Mouse (Mus musculus): ENCODE measurements at regions not wholly inside any gene's neighbourhood (a gene's known extent, or its start where the extent isn't known, plus 50 kb on each side); places are given as distances from the start of the nearest gene placed in this dataset.

DNA sequence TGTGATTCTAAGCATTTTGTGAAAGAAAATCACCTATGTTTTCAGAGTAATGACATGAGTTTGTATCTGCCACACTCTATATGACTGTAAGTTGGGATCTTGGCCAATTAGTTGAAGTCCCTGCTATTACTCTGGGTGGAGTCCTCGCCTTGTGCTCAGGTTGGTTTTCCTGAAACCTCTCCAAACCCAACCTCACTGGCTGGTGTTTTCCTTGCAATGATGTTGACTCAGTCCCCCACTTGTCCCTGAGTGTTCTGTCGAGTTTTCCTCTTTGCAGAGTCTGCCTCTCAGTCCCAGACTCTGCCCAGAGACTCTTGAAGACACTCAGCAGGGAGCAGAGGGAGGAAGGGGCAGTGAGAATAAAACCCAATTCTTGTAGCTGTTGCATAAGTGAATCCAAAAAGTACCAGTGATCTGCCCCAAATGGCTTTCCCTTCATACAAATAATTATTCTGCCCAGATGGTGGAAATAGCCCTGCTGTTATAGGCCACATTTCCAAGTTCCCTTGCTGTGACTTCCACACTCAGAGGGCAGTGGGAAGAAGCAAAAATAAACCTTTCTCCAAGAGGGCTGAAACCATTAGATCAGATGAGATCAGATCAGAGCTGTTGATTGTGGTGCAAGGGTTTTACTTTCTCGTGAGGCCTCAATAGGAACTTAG lies 694.3 kb downstream of the Hs3st4 start:
- peak; percentile 76 for DNase-seq

DNA sequence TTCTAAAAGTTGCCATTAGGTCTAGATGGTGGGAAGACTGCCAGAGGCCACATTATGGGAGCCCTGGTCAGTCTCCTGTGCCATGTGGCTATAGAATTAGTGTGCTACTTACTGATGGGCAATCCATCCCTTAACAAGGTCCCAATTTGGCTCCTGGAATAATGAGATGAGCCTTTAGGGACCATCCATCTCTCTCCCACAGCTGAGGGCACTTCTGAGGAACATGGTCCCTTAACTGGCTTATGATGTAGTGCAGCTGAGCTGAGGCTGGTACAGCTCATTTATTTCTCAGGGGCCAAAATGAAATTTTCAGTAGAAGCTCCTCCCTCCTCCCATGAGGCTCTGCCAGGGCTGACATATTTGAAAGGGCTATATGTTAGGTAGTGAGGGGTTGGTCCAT lies 697.9 kb downstream of the Hs3st4 start:
- no peak for DNase-seq

DNA sequence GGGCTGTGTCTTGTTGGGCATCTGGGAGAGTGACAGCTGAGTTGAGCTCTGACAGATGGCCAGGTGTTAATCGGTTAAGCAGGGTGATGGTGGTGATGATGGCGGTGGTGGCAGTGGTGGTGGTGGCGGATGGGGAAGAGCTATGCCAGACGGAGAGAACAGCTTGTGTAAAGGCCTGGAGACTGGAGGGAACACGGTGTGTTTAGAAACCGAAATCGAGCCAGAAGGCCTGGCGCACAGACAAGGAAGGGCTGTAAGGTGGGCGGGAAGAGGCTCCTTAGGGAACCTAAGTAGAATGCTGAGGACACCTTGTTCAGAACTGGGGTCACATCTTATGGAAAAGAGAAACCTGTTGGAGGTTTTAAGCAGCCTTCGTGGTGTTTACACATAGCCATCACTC lies 698.5 kb downstream of the Hs3st4 start:
- DNase-seq = peak; percentile 58

DNA sequence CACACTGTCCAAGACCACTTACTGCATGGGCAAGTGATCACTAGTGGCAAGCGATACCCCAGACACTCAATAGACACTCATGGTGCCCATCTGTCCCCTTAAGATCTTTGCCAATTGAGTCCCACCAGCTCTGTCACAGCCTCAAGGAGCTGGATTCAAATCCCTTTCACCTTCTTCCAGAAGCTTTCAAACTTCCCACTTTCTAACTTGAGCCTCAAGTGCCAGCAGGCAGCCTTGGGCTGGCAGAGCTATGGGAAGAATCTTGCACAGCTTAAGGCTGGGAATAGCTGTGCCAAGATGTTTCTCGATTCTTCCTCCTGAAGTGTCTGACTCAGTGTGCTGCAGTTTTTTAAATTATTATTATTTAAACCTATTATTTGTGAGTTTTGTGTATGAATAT lies 699.2 kb downstream of the Hs3st4 start:
- DNase-seq = no peak

DNA sequence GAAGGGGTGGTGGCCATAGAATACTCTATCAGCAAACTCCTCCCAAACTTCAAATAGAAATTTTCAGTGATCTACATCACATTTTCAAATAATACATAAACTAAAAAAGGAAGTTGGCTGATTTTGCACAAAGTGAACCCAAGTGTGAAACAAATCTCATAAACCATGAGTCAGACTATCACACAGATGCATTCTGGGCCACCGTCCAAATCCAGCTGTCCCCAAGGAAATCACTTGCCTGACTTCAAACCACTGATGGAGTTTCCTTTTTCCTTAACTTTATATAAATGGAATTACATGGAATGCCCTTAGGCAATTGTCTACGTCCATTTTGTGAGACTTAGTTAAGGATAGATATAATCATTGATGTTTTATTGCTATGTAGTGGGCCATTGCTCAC lies 702.8 kb downstream of the Hs3st4 start:
- no peak for DNase-seq

DNA sequence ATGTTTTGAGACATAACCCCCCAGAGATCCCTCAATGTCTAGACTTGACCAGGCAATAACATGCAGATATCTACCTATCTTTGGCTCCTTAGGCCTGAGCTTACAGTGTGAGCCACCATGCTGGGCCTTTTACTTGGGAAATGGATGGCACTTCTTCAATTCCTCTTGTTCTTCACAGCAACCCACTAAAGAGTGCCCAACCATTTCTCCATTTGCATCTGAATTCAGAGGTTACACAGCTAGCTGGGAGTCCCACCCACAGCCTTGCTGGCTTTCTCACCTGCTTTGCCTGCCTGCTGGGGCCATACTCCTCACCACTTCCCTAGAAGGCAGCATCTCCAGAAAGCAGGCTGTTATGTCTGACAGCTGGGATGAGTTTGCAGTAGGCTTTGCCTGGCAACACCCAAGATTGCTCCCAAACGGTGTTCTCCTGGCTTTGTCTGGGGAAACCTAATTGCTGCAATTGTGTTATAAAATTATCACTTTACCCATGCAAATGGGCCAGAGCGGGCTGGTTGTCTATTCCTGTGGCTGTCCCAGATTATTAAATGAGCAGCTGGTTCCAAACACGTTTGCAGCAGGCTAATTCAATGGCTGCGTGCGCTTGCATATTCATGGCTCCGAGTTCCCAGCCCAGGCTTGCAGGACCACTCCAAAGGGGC lies 721.6 kb downstream of the Hs3st4 start:
- DNase-seq = no peak

DNA sequence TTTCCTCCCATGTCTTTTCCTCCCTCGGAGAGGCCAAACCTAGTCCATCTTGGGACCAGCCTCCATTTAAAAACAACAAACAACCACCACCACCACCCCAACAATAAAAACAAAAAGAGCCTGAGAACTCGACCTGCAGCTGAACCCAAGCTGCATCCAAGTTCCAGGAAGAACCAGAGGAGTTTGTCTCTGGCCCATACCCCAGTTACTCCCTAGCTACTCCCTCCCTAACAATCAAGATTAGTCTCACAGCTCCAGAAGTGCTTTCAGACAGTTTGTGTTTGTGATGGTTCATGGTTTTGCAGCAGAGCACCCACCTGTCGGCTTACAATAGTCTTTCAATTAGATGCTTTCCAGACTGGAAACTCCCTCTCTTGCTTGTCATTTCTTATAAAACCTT lies 724.5 kb downstream of the Hs3st4 start:
- no peak for DNase-seq

DNA sequence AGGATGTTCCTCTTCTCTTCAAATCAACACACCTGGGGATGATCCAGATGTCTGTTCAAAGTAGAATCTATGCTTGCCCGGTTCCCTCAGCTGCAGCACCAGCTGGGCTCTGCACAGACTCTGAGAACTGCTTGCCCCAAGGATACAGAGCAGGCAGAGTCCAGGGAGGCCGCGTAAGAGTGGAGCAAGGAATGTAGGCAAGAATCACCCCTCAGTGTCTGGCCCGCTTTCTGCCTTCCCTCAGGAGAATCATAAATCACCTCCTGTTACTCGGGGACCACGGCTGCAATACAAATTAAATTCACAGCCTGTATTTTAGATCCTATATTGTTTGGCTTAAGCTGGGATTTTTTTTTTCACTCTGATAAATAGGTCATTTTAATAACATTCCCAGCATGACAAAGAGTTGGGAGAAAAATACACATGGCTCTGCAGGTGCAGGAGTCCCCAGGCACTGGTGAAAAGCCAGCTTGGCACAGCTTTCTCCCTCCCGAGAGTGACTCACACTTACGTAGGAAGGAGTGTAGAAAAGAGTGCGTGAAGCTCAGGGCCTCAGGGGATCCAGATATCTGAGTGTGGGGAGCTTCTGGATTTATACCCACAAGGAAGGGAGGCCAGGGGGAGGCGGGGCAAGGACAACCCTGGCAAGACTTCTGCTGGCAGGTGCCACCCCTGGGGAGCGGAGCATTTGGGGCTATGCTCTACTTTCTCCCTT lies 726.3 kb downstream of the Hs3st4 start:
- DNase-seq = peak; percentile 88

DNA sequence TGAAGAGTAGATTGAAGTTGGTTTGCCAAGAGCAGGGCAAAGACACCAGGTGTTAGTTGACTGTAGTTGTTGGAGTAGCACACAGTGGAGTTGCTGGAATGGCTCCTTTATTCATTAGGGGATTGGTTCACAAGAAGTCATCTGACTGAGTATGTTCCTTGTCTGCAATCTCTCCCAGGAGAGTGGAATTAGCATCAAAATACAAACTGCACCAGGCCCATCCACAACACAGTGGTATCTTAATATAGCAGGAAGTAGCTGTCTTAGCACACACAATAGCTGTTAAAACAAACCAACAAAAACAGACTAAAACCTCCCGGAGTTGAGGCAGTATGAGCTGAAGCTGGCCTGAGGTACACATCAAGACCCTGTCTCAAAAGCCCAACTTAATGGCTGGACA lies 723.5 kb upstream of the Kdm8 start:
- DNase-seq = no peak

DNA sequence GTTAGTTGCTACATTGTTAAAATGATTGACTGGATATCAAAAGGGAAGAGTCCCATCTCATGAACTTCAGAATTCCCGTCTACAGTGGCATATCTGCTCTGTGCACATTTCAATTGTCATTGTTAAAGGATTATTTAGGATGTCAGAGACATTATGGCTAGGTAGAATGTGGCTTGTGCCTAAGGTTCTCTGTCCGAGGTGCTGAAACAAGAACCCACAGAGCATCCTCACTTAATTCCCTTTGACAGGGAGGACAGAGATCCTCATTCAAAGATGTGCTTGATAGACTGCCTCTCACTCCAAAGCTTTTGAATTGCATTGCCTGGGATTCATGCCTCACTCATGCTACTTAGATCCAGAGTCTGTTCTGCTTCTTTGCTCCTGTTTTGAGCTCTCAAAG lies 702.4 kb upstream of the Kdm8 start:
- DNase-seq = no peak

DNA sequence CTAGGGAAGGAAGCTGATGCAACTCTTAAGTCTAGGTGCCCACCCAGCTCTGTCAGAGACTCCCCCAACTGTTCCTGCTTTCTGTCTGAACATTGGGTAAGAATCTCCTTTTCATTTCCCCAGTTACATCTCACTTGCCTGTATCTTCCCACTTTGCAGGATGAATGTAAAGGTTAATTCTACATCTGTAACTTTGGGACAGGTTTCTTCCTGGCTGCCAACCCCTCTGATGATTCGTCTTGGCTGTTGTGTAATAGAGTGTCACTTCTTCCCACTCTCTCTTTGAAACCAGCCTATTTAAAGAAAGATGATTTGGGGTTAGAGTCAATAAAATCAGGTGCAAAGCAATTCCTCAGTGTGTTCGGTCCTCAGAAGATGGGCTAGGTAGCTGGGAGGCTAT lies 698.2 kb upstream of the Kdm8 start:
- no peak for DNase-seq

DNA sequence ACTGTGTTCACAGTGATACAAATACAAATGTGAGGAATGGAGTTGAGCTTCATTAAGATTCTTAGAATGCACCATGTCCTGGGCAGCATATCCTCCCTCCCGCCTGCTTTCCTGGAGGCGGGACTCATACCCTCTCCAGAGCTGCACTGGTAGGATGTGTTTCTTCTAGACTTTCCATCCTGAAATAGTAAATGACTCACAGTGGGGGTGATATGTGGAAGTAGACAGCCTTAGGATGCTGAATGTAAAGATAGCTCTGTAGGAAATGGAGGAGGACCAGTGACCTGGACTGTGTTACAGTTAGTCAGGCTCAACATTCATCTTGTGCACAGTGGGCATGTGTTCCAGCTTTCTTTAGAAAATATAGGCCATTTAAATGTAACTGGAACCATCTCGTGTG lies 696.1 kb upstream of the Kdm8 start:
- DNase-seq = no peak

DNA sequence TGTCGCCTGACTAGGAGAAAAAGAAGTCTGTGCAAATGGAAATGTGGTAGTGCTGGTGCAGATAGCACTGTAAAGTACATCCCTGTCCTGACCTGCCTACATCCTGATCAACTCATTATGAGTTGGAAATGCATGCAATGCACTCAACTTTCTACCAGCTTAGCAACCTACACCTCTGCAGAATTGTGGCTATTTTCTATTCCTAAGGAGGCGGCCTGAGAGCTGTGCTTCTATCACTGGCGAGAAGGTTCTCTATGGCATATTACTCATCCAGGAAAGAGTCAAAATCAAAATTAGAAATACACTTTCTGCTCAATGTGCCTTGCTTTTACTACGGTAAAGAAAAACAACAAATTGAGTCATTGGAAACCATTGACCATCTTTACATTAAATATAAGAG lies 685.4 kb upstream of the Kdm8 start:
- DNase-seq = no peak

DNA sequence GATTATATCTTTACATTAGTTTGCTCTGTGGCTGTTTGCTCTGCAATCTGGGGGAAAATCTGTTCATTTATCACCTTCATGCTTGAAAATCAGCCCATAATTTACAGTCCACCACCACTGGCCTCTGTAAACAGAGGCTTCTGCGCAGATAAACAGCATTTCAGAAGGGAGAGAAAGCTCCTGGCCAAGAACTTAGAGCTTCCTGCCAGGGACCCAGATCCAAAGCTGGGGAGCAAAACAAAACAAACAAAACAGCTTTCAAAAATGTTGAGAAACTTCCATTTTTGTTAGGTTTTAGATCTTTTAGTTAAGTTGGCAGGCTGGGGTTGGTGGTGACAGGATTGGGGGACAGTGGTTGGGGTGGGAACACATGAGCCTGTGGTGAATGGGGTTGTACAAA lies 666.7 kb upstream of the Kdm8 start:
- no peak for DNase-seq

DNA sequence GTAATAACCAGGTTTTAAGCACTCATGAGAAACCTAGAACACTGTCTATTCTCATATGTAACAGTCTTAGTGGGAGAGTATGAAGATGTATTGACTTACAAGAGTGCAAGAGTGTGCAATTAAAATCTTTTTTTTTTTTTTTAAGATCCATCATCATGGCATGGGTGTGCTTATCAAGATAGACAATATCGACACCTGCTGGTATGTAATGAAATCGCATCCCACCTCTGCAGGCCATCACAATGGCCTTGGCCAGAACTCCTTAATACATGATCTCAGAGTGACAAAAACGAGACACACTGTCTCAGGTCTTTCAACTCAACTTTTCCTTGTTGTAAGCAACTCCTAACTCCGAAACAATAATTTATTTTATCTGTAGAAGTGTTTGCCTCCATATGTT lies 661.7 kb upstream of the Kdm8 start:
- DNase-seq = peak; percentile 50

DNA sequence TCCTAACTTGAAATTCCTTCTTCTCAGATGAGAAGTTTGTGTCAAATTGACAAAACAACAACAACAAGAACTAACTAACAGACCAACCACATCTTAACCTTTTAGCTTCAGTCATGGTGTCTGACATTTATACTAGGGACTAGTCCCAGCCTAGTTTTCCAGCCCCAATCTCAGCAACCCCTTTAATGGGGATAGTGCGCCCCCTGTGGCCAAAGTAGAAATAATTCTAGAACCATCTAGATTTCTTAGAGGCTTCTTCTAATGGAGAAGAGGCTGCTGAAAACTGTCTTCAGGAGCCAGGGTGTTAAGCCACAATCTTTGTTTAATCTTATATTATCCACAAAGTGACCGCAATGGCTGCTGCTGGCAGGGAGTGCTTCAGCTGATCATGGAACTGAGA lies 659.5 kb upstream of the Kdm8 start:
- no peak for DNase-seq

DNA sequence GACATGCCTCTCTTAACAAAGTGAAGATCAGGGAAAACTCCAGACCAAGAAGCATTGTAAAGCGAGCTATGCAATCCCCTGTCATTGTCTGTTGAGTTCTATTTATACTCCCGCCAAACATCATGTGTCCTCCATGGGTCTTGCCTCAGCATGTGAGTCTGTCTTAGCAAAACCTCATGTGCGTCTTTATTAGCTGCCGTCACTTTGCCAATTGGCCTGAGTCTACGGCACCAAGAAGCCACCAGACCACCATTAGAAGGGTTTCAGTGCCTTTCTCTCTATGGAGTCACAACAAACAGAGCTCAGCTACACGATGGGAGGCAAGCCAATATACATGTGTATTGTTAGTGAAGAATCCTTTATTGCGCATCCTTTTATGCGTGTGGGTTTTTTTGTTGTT lies 658.6 kb upstream of the Kdm8 start:
- DNase-seq = no peak

DNA sequence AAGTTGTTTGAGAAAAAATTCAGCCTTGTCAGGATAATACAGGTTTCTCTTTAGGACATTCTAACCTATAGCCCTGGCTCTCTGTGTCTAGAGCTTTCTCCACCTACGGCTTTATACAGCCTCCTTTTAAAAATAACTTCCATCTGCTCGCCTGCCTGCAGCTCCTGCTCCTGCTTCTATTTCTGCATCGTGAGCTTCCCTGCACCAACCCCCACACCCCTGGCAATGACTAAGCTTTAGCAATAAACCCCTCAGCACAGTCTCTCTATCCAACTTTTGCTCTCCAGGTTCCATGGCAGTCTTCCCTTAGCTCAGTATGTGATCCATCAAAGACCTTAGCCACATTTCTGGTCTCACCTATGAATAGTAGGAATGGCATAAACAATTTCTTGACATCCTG lies 655.7 kb upstream of the Kdm8 start:
- peak; percentile 70 for DNase-seq

DNA sequence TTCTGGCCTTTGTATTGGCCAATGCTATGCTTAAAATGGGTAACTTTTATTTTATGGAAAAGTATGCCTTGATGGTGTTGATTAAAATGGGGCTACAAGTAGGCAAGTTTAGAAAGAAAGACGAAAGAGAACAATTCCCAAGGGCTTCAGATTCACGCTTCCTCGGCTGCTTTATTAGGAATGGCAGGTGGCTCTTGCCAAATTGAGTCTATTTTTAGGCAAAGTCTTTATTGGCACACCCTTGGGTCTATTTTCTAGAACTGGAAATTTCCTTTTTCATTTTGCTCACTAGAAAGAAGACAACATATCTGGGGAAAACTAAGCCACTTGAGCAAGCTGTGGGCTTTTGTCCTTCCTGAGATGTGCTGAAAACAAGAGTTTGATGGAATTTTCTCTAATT lies 641.4 kb upstream of the Kdm8 start:
- DNase-seq = peak; percentile 57

DNA sequence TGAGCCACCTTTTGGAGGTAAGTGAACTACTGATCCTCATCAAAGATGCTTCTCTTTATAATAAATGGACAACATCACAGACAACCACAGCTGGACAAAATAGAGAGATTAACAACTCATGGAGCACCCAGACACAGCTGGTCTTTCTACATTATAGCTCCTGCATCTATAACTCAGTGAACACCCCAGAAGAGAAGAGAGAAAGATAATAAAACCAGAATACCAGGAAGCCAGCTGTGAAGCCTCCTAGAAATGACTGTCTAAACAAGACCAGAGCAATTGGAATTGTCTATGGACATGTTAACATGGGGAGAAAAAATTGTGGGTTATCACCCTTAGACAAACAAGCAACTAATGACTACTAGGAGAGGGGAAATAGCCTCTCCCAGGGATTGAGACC lies 609.8 kb upstream of the Kdm8 start:
- DNase-seq = no peak

DNA sequence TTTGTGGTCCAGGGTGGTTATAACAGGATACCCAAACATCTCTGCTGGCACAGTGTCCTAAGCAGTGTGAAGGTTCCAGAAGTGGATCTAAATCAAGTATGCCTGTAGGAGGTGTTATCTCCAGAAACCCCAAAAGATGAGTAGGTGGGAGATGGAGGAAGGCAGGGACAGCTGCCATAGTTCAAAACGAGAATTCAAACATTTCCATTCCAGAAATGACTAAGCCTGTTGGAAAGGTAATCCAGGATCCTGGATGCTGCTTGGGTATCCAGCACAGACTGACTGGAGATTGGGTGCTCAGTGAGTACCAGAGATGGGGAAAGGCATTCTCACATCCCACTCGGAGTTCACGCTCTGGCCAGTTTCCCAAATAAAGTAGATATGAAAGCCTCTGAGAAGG lies 607.9 kb upstream of the Kdm8 start:
- DNase-seq = no peak

DNA sequence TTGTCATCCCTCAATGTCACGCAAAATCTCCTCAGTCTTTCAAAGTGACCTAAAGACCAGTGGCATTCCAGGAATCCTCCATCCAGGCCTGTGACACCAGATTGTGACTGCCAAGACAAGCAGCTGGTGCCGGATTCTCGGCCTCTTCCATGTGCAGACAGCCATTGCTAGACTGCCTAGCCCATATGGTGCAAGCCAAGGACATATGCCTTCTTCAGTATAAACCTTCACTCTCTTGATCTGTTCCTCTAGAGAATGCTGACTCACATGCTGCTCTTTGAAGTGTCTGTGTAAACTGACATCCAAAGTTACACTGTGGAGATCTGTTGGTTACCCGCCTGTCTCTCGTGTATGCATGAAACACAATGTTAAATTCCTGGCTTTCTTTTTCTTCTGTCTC lies 589.4 kb upstream of the Kdm8 start:
- DNase-seq = peak; percentile 13

DNA sequence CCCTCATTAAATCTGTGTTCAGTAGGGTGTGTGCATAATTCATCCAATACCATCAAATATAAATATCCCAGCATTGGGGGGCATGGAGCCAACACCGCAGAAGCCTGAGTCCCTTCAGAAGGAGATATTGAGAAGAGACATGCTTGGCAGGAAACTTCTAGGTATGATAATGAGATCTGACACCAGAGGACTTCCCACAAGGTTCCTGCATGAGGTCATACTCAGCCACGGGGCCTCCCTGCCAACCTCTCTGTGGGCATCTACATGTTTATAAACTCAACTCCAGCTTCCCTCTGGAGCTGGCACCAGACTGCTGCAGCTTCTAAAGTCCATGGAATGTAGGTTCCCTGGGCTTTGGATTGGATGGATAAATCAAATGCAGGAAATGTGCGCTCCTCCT lies 587.4 kb upstream of the Kdm8 start:
- no peak for DNase-seq

DNA sequence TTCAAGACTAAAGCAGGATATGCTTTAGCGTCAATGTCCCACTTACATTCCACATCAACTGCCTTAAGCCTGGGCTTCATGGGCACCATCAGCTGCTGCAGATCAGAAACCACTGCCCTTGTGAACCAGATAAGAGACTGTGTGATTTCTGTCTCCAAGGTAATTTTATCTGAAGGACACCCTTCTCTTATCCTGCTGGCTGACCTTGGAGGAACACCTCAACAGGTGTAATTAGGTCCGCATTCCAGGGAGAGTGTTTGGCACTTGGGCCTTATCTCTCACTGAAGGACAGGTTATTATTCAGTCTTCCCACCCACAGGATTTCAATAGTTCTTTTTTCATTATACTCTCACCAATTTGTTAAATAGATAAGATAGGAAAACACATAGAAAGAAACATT lies 583.1 kb upstream of the Kdm8 start:
- no peak for DNase-seq

Measured in cerebellum, adult 9-10 months (tissue).